Mouse (Mus musculus) megakaryocyte, embryonic 14.5 days (primary cell): ENCODE data around the gene Med1. TPM values are rescaled to one million over a fixed set of nuclear protein-coding genes. Genes with fewer than 3 reads are reported as not detected.
"Not testable (repeated sequence)": the region's sequence is repeated elsewhere in the genome, so short reads cannot be mapped to it uniquely, and the experiment has no call there.

Experiments
- H3K27me3 ChIP-seq: replicated peaks from 2 replicates; pipeline ENCODE3; 2012; ENCODE audit warnings: inconsistent platforms
- H3K36me3 ChIP-seq: replicated peaks from 2 replicates; pipeline ENCODE3; 2012; ENCODE audit warnings: low read length, inconsistent platforms, mixed read lengths
- H3K4me1 ChIP-seq: 2 replicates; pipeline ENCODE4 v1.6.1; 2012; ENCODE audit warnings: inconsistent platforms
- H3K4me3 ChIP-seq: replicated peaks from 2 replicates; pipeline ENCODE3; 2012; ENCODE audit warnings: moderate library complexity, mild to moderate bottlenecking, inconsistent platforms
- H3K9me3 ChIP-seq: 2 replicates; pipeline ENCODE4 v1.6.1; 2012; ENCODE audit warnings: inconsistent platforms
- FLI1 ChIP-seq: IDR thresholded peaks from 2 replicates; pipeline ENCODE4 v1.6.1; 2012; ENCODE audit warnings: low read length, inconsistent platforms, mixed read lengths
- GATA1 ChIP-seq: IDR thresholded peaks from 3 replicates; pipeline ENCODE4 v1.6.1; 2012; ENCODE audit warnings: mixed read lengths, low read length, inconsistent platforms, borderline replicate concordance
- polyA plus RNA-seq: library from polyadenylated mRNA; stranded (reverse); fragments of >175 nt; gene quantifications from 2 replicates; pipeline ENCODE4 v1.2.3, GENCODE M21; 2012; ENCODE audit warnings: low replicate concordance; ENCODE audit not compliant: insufficient read depth

Gene Med1
- polyA plus RNA-seq, 1 experiment, result 8.2 TPM

- H3K4me3 ChIP-seq, result peak within 1 kb of the TSS; percentile 99
- H3K4me1 ChIP-seq, result peaks cover 19% of the 10 kb centered on the region; the same call in 1 of the 2 replicates
- TF ChIP-seq FLI1, result no peak
- no peak for TF ChIP-seq GATA1
- peaks cover 14% of the 10 kb centered on the region for H3K36me3 ChIP-seq
- H3K27me3 ChIP-seq, result no peaks in the 10 kb centered on the region
- H3K9me3 ChIP-seq, result no peaks in the 10 kb centered on the region
Observed at GRCm38 (mm10) chr11:98202641-98203350, 9.7 kb upstream of the Med1 start, which contains the start of gene Cdk12. TSS of gene Cdk12 (plus strand) at chr11:98203059.

- H3K9me3 ChIP-seq, result no peaks in the 10 kb centered on the region
- no peak for TF ChIP-seq GATA1
- TF ChIP-seq FLI1, result no peak
Observed at GRCm38 (mm10) chr11:98201791-98202640, 8.9 kb upstream of the Med1 start.

GRCm38 (mm10) chr11:98190820-98191219, 2.3 kb downstream of the Med1 start:
- Histone ChIP-seq H3K4me3 (no peak overlapping the region), H3K4me1 (peaks cover 23% of the 10 kb centered on the region), H3K36me3 (peaks cover 53% of the 10 kb centered on the region), H3K9me3 (no peaks in the 10 kb centered on the region), H3K27me3 (no peaks in the 10 kb centered on the region)
- no peak for TF ChIP-seq GATA1
- no peak for TF ChIP-seq FLI1

More at GRCm38 (mm10) chr11:98201791-98202640, 8.9 kb upstream of the Med1 start:
- H3K4me3 ChIP-seq, result peak overlapping the region; percentile 99
- peaks cover 7% of the 10 kb centered on the region for H3K36me3 ChIP-seq
- no peaks in the 10 kb centered on the region for H3K27me3 ChIP-seq
- H3K4me1 ChIP-seq, result peaks cover 20% of the 10 kb centered on the region; the same call in 1 of the 2 replicates

GRCm38 (mm10) chr11:98187640-98188395, 5.3 kb downstream of the Med1 start:
- Histone ChIP-seq H3K9me3 (no peaks in the 10 kb centered on the region), H3K36me3 (peaks cover 80% of the 10 kb centered on the region), H3K4me3 (no peak overlapping the region), H3K4me1 (peaks cover 20% of the 10 kb centered on the region), H3K27me3 (no peaks in the 10 kb centered on the region)
- no peak for TF ChIP-seq GATA1
- no peak for TF ChIP-seq FLI1

GRCm38 (mm10) chr11:98182149-98182548, 10.9 kb downstream of the Med1 start:
- peaks cover 89% of the 10 kb centered on the region for H3K36me3 ChIP-seq

GRCm38 (mm10) chr11:98168400-98168799, 24.7 kb downstream of the Med1 start:
- peaks cover 96% of the 10 kb centered on the region for H3K36me3 ChIP-seq
- no peak overlapping the region for H3K4me3 ChIP-seq
- no peaks in the 10 kb centered on the region for H3K4me1 ChIP-seq
- H3K9me3 ChIP-seq, result no peaks in the 10 kb centered on the region
- no peak for TF ChIP-seq FLI1
- TF ChIP-seq GATA1, result no peak
- no peaks in the 10 kb centered on the region for H3K27me3 ChIP-seq

More at GRCm38 (mm10) chr11:98182149-98182548, 10.9 kb downstream of the Med1 start:
- H3K4me3 ChIP-seq, H3K27me3 ChIP-seq, H3K9me3 ChIP-seq, H3K4me1 ChIP-seq: not testable (repeated sequence)

- Histone ChIP-seq H3K27me3 (no peaks in the 10 kb centered on the region), H3K9me3 (no peaks in the 10 kb centered on the region), H3K4me1 (peaks cover 3% of the 10 kb centered on the region; the same call in 1 of the 2 replicates), H3K36me3 (peaks cover 66% of the 10 kb centered on the region), H3K4me3 (no peak overlapping the region)
- TF ChIP-seq GATA1 (no peak), FLI1 (no peak)
Observed at GRCm38 (mm10) chr11:98155094-98155493, 38.0 kb downstream of the Med1 start.

GRCm38 (mm10) chr11:98150625-98151156, 42.4 kb downstream of the Med1 start:
- peaks cover 32% of the 10 kb centered on the region for H3K36me3 ChIP-seq
- no peaks in the 10 kb centered on the region for H3K27me3 ChIP-seq
- peak overlapping the region; percentile 100 for H3K4me3 ChIP-seq
- TF ChIP-seq GATA1 (no peak), FLI1 (no peak)
- H3K9me3 ChIP-seq, result no peaks in the 10 kb centered on the region
- peaks cover 28% of the 10 kb centered on the region for H3K4me1 ChIP-seq

- H3K27me3 ChIP-seq, result no peaks in the 10 kb centered on the region
- peaks cover 33% of the 10 kb centered on the region for H3K4me1 ChIP-seq
- TF ChIP-seq GATA1, result no peak
- no peak for TF ChIP-seq FLI1
- no peaks in the 10 kb centered on the region for H3K9me3 ChIP-seq
- H3K4me3 ChIP-seq, result peak within 1 kb of the TSS; percentile 100
- H3K36me3 ChIP-seq, result peaks cover 29% of the 10 kb centered on the region
Observed at GRCm38 (mm10) chr11:98149786-98150624, 43.1 kb downstream of the Med1 start, which contains the start of gene Fbxl20. TSS of gene Fbxl20 (minus strand) at chr11:98150403.
